Comparison of ENCODE assay signal across 24 mouse cellular contexts in the genomic region with DNA sequence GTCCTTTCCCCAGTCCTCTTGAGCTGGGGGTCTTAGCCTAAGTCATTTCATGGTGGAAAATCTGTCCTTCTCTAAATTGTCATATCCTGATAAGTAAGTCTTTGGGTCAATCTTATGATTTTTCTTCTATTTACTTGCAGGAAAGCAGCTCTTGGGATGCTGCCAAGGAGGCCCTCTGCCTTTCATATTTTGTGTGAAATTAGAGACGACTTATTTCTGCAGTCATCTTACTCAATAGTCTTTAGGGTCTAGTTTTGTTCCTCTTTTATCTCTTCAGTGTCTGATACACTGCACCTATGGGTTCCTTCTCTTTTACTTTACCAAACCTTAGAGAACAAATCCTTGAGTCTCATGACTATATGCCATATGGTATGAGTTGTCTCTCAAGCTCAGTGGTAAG.
A peak's percentile ranks its signal among the peaks of the same experiment; 100 is the strongest.
DNase-seq lines count a peak whose midpoint lies in the region; ATAC-seq lines count a peak whose summit lies in the region.
"Had no signal": no experiment of that assay in that cellular context is flagged by ENCODE, and none has a peak within 500 bp of the region (broad histone marks: within the 10 kb centered on the region; RNA-seq: fewer than 3 reads in every experiment).

No protein-coding gene starts in this region.

- H3K27me3 ChIP-seq in limb, embryonic 10.5 days (ENCODE audit: low read depth, poor library complexity, severe bottlenecking): no peaks in the 10 kb centered on the region
- H3K27me3 ChIP-seq: heart, embryonic 12.5 days; limb, embryonic 13.5 days; midbrain, embryonic 13.5 days; neural tube, embryonic 13.5 days had no signal

- no peaks in the 10 kb centered on the region for H3K9me3 ChIP-seq in limb, embryonic 10.5 days (replicated peaks)
- H3K9me3 ChIP-seq: heart, embryonic 12.5 days; limb, embryonic 13.5 days; midbrain, embryonic 13.5 days; neural tube, embryonic 13.5 days had no signal

- no peak overlapping the region for H3K4me3 ChIP-seq in limb, embryonic 10.5 days
- H3K4me3 ChIP-seq: erythroblast, embryonic 14.5 days; heart, adult 2 months; heart, embryonic 12.5 days; limb, embryonic 13.5 days; midbrain, embryonic 13.5 days; neural tube, embryonic 13.5 days had no signal

- no peak overlapping the region for H3K27ac ChIP-seq in limb, embryonic 10.5 days
- H3K27ac ChIP-seq: heart, adult 2 months; limb, embryonic 13.5 days; midbrain, embryonic 13.5 days; neural tube, embryonic 13.5 days; stomach, postnatal 0 days had no signal

- H3K4me1 ChIP-seq in limb, embryonic 10.5 days: no peaks in the 10 kb centered on the region
- H3K4me1 ChIP-seq: heart, embryonic 12.5 days; midbrain, embryonic 13.5 days; neural tube, embryonic 13.5 days had no signal

- no peaks in the 10 kb centered on the region for H3K36me3 ChIP-seq in limb, embryonic 10.5 days
- H3K36me3 ChIP-seq: heart, embryonic 12.5 days; limb, embryonic 13.5 days; midbrain, embryonic 13.5 days; neural tube, embryonic 13.5 days had no signal

- 83% methylated on average over 1 of the region's 1 CpGs for WGBS in limb, embryonic 10.5 days

- peak; percentile 87 for ATAC-seq in granulocyte monocyte progenitor cell, adult 5-6 weeks (replicated peaks; ENCODE audit: poor library complexity, severe bottlenecking)
- ATAC-seq: forebrain, embryonic 16.5 days; hindbrain, embryonic 16.5 days; midbrain, embryonic 13.5 days had no signal

- peak; percentile 21 for DNase-seq in adrenal gland, postnatal 10 days
- no peak for DNase-seq in adrenal gland, postnatal 14 days
- peak; percentile 47 for DNase-seq in kidney, postnatal 10 days
- DNase-seq in kidney, postnatal 14 days: no peak
- peak; percentile 80 for DNase-seq in 416B (ENCODE audit: low read depth)
- no peak for DNase-seq in limb, embryonic 10.5 days (ENCODE audit: low spot score)
- no peak for DNase-seq in B cell, adult 2 months
- DNase-seq: cerebellum, adult 9-11 months; gastrocnemius, postnatal 25 days; heart, adult 2 months; kidney, adult 2 months; lung, postnatal 36 days; right cerebral cortex, postnatal 4 days; thymus, adult 18-20 months; thymus, postnatal 36 days had no signal

Comparison
In these comparisons a context has a peak if more than half of its experiments do, and no peak if none do; other contexts are left out.
1. DNase-seq: peak in adrenal gland, postnatal 10 days (single experiment), kidney, postnatal 10 days (single experiment) and 416B (single experiment); none in adrenal gland, postnatal 14 days (single experiment), kidney, postnatal 14 days (single experiment), limb, embryonic 10.5 days (single experiment) and B cell, adult 2 months (0 of 2).